Mouse (Mus musculus) kidney, postnatal 0 days (tissue): ENCODE measurements at regions not wholly inside any gene's neighbourhood (a gene's known extent, or its start where the extent isn't known, plus 50 kb on each side); places are given as distances from the start of the nearest gene placed in this dataset.
A peak's percentile ranks its signal among the peaks of the same experiment; 100 is the strongest.

Experiments used
- ATAC-seq: fragments of 200-750 bp; cut with Nextera tagmentation; replicated peaks from 2 replicates; pipeline ENCODE4 v1.8.0; 2017; ENCODE audit warnings: low read depth, moderate number of reproducible peaks, moderate TSS enrichment, moderate library complexity; ENCODE audit not compliant: low FRiP score
- DNase-seq: peaks from one replicate; pipeline ENCODE4 v3.0.0-alpha.2; 2016; ENCODE audit warnings: low spot score
- H3K27ac ChIP-seq: fragments of 300-500 bp; sonication (generic); 2 replicates; pipeline ENCODE4 v1.5.1; 2014; ENCODE audit warnings: mild to moderate bottlenecking
- H3K27me3 ChIP-seq: fragments of 300-500 bp; sonication (generic); 2 replicates; pipeline ENCODE4 v1.6.1; 2014; ENCODE audit warnings: low read length, mixed read lengths; ENCODE audit not compliant: insufficient read depth
- H3K36me3 ChIP-seq: fragments of 300-500 bp; sonication (generic); 2 replicates; pipeline ENCODE4 v1.6.1; 2014; ENCODE audit warnings: low read length, mixed read lengths; ENCODE audit not compliant: insufficient read depth
- H3K4me1 ChIP-seq: fragments of 300-500 bp; sonication (generic); replicated peaks from 2 replicates; pipeline ENCODE4 v1.6.1; 2014; ENCODE audit warnings: antibody characterized with exemption, low read length, mixed read lengths; ENCODE audit not compliant: insufficient read depth
- H3K4me2 ChIP-seq: fragments of 300-500 bp; sonication (generic); 2 replicates; pipeline ENCODE4 v1.6.1; 2014; ENCODE audit warnings: mild to moderate bottlenecking, low read length, moderate library complexity, mixed read lengths
- H3K4me3 ChIP-seq: fragments of 300-500 bp; sonication (generic); replicated peaks from 2 replicates; pipeline ENCODE4 v1.5.1; 2014; ENCODE audit warnings: low read depth, low read length
- H3K9ac ChIP-seq: fragments of 300-500 bp; sonication (generic); 2 replicates; pipeline ENCODE4 v1.6.1; 2014; ENCODE audit warnings: low read depth, low read length
- H3K9me3 ChIP-seq: fragments of 300-500 bp; sonication (generic); replicated peaks from 2 replicates; pipeline ENCODE4 v1.6.1; 2016; ENCODE audit warnings: low read length, inconsistent platforms, mixed read lengths
- CTCF ChIP-seq: IDR thresholded peaks from 2 replicates; pipeline ENCODE4 v1.5.1; 2016; ENCODE audit warnings: antibody characterized with exemption, low read depth, mild to moderate bottlenecking, moderate library complexity
- WGBS: fragments of 180-500 bp; shearing (Covaris S2); extraction: QIAGEN DNeasy Blood & Tissue Kit; methylation state at CpG from one replicate; pipeline ENCODE4 v1.1.7; 2014; 5-methylcytosine and 5-hydroxymethylcytosine counted together

GRCm38 (mm10) chr17:29430401-29430800 lies 60.2 kb upstream of the Pim1 start:
- H3K27ac ChIP-seq, result no peak overlapping the region
- DNase-seq, result no peak
- 81% methylated on average over 11 of the region's 11 CpGs for WGBS
- H3K4me2 ChIP-seq, result no peak overlapping the region
- no peaks in the 10 kb centered on the region for H3K27me3 ChIP-seq
- H3K9me3 ChIP-seq, result no peaks in the 10 kb centered on the region
- no peak overlapping the region for H3K4me3 ChIP-seq
- no peak for TF ChIP-seq CTCF
- H3K9ac ChIP-seq, result no peak overlapping the region
- 0 out of 2 replicates have a peak, but pooled peaks cover 4% of the 10 kb centered on the region for H3K4me1 ChIP-seq
- no peak for ATAC-seq
- no peaks in the 10 kb centered on the region for H3K36me3 ChIP-seq

GRCm38 (mm10) chr17:29430806-29431205 lies 59.7 kb upstream of the Pim1 start:
- 96% methylated on average over 6 of the region's 6 CpGs for WGBS
- peak; percentile 24; the same call in 1 of the 2 replicates for TF ChIP-seq CTCF

GRCm38 (mm10) chr17:29431553-29432297 lies 58.8 kb upstream of the Pim1 start:
- Histone ChIP-seq H3K9ac (no peak overlapping the region), H3K27ac (0 out of 2 replicates have a peak overlapping the region, but pooled peaks have one; percentile 31), H3K4me2 (no peak overlapping the region), H3K4me1 (0 out of 2 replicates have a peak, but pooled peaks cover 5% of the 10 kb centered on the region), H3K4me3 (no peak overlapping the region), H3K36me3 (no peaks in the 10 kb centered on the region), H3K9me3 (no peaks in the 10 kb centered on the region), H3K27me3 (no peaks in the 10 kb centered on the region)
- no peak for TF ChIP-seq CTCF
- 62% methylated on average over 8 of the region's 8 CpGs for WGBS
- 0 out of 2 replicates have a peak, but pooled peaks have one; percentile 18 for ATAC-seq
- peak; percentile 15 for DNase-seq

More at GRCm38 (mm10) chr17:29430806-29431205, 59.7 kb upstream of the Pim1 start:
- no peak overlapping the region for H3K9ac ChIP-seq
- H3K27me3 ChIP-seq, result no peaks in the 10 kb centered on the region
- H3K4me2 ChIP-seq, result no peak overlapping the region
- H3K4me1 ChIP-seq, result 0 out of 2 replicates have a peak, but pooled peaks cover 4% of the 10 kb centered on the region
- ATAC-seq (no peak), DNase-seq (no peak)
- H3K27ac ChIP-seq, result no peak overlapping the region
- no peaks in the 10 kb centered on the region for H3K36me3 ChIP-seq
- H3K9me3 ChIP-seq, result no peaks in the 10 kb centered on the region
- no peak overlapping the region for H3K4me3 ChIP-seq

GRCm38 (mm10) chr17:29432666-29433065 lies 57.9 kb upstream of the Pim1 start:
- WGBS, result 93% methylated on average over 8 of the region's 8 CpGs

GRCm38 (mm10) chr17:29433370-29433769 lies 57.2 kb upstream of the Pim1 start:
- no peak overlapping the region for H3K4me3 ChIP-seq
- no peak overlapping the region for H3K27ac ChIP-seq
- ATAC-seq, result no peak
- no peak overlapping the region for H3K4me2 ChIP-seq
- no peak for TF ChIP-seq CTCF
- no peaks in the 10 kb centered on the region for H3K9me3 ChIP-seq
- H3K27me3 ChIP-seq, result no peaks in the 10 kb centered on the region
- DNase-seq, result no peak
- 76% methylated on average over 8 of the region's 8 CpGs for WGBS
- no peak overlapping the region for H3K9ac ChIP-seq
- H3K4me1 ChIP-seq, result 0 out of 2 replicates have a peak, but pooled peaks cover 8% of the 10 kb centered on the region
- H3K36me3 ChIP-seq, result no peaks in the 10 kb centered on the region

More at GRCm38 (mm10) chr17:29432666-29433065, 57.9 kb upstream of the Pim1 start:
- Histone ChIP-seq H3K27ac (no peak overlapping the region), H3K4me2 (no peak overlapping the region), H3K36me3 (no peaks in the 10 kb centered on the region), H3K4me3 (no peak overlapping the region), H3K4me1 (0 out of 2 replicates have a peak, but pooled peaks cover 7% of the 10 kb centered on the region), H3K9me3 (no peaks in the 10 kb centered on the region), H3K27me3 (no peaks in the 10 kb centered on the region), H3K9ac (no peak overlapping the region)
- no peak for ATAC-seq
- TF ChIP-seq CTCF, result no peak
- no peak for DNase-seq

- Histone ChIP-seq H3K36me3 (no peaks in the 10 kb centered on the region), H3K27me3 (no peaks in the 10 kb centered on the region), H3K9me3 (no peaks in the 10 kb centered on the region), H3K4me3 (no peak overlapping the region), H3K27ac (no peak overlapping the region), H3K4me2 (no peak overlapping the region), H3K9ac (no peak overlapping the region), H3K4me1 (0 out of 2 replicates have a peak, but pooled peaks cover 8% of the 10 kb centered on the region)
- no peak for TF ChIP-seq CTCF
- no peak for ATAC-seq
- 82% methylated on average over 20 of the region's 20 CpGs for WGBS
- no peak for DNase-seq
Measured at GRCm38 (mm10) chr17:29434074-29434944, 56.2 kb upstream of the Pim1 start.
